Comparison of ENCODE assay signal across 8 mouse cellular contexts in genomic region chr12:68463032-68463431, GRCm38 (mm10).
DNase-seq lines count a peak whose midpoint lies in the region; ATAC-seq and TF ChIP-seq lines count a peak whose summit lies in the region.

No protein-coding gene starts in this region.

- H3K4me1 ChIP-seq in kidney, adult 2 months (ENCODE audit: control insufficient read depth, insufficient read depth, low read length), result no peaks in the 10 kb centered on the region

- H3K27ac ChIP-seq in kidney, adult 2 months (ENCODE audit: insufficient read depth, low read depth, low read length), result no peak overlapping the region

- TF ChIP-seq POLR2A in kidney, adult 2 months (IDR thresholded peaks at IDR 0.05; ENCODE audit: low read depth, low read length), result no peak

- peak; percentile 21 for DNase-seq in kidney, adult 11 months
- DNase-seq in kidney, adult 18-20 months, result no peak
- peak; percentile 40 for DNase-seq in kidney, adult 2 months
- peak; percentile 24 for DNase-seq in lung, postnatal 36 days
- peak; percentile 36 for DNase-seq in telencephalon, adult 2 months (ENCODE audit: low read depth, low spot score)

- H3K27me3 ChIP-seq in kidney, adult 2 months (replicated peaks; ENCODE audit: control insufficient read depth, insufficient read depth, low read length), result no peaks in the 10 kb centered on the region; the same call in 1 of the 2 replicates

- ATAC-seq in frontal cortex, adult (ENCODE audit: low TSS enrichment), result peak; percentile 77
- no peak for ATAC-seq in megakaryocyte progenitor cell, adult 5-6 weeks (replicated peaks; ENCODE audit: poor library complexity)
- no peak for ATAC-seq in inflammation-experienced regulatory T-cells, adult 6 months

- no peaks in the 10 kb centered on the region for H3K36me3 ChIP-seq in kidney, adult 2 months (ENCODE audit: control insufficient read depth, insufficient read depth, low read length)

- WGBS in kidney, adult 2 months, result 29% methylated on average over 4 of the region's 4 CpGs

- no peak overlapping the region for H3K4me3 ChIP-seq in kidney, adult 2 months (ENCODE audit: insufficient read depth, low read depth, low read length)

- no peak for TF ChIP-seq CTCF in kidney, adult 2 months (conservative IDR thresholded peaks at IDR 0.05; ENCODE audit: insufficient read depth, insufficient read length, low read depth, low read length)
